Mouse (Mus musculus) frontal cortex, postnatal 10 days (tissue): ENCODE results near the gene Nln.
A peak's percentile ranks its signal among the peaks of the same experiment; 100 is the strongest.

Experiments used
- DNase-seq, 2 experiments: peaks; one replicate each; pipeline ENCODE4 v3.0.0; 2022; ENCODE audit warnings: low spot score in 2 of 2, mixed read lengths in 1 of 2

The Nln gene

GRCm38 (mm10) chr13:104109288-104109815 is at the start of gene Nln, which contains the start of gene Sgtb:
Gene Nln, minus strand, starts transcription at chr13:104109614.
Gene Sgtb, plus strand, starts transcription at chr13:104109741.
- DNase-seq, result peak; percentile 74 to 82

- no peak for DNase-seq
Observed at GRCm38 (mm10) chr13:104155686-104156085, 46.3 kb upstream of the Nln start.

GRCm38 (mm10) chr13:104155106-104155505 is 45.7 kb upstream of the Nln start:
- DNase-seq, result no peak

DNA sequence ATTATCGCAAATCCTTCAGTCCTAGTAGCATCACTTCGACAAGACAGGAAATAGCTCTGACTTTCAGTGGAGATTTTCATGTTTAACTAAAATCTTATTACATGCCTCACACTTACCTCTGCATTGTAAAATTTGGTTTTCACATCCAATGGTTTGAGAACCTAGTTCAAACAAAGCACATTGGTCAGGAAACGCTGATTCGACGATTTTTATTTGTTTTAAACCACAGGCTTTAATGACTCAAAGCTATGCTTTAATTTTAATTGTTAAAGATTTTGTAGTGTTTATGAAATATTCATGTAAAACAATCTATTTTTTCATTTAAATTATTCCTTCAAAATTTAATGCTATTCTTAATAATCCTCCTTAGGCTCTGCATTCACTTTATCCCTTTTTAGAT is 44.8 kb upstream of the Nln start:
- no peak for DNase-seq

DNA sequence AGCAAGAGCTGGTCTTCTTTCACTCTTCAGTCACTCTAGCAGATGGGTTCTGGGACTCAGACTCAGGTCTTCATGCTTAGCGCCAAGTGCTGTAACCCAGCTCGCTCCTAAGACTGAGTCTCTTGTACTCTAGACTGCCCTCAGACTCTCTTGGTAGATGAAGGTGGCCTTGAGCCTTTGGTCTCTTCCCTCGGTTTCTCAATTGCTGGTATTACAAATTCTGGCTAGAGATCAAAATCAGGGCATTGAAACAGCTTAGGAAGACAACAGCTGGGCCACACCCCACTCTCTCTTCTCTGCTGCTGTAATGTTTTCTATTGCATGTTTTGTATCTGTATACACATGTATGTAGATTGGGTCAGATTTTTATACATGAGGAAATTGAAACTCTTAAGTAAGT is 36.2 kb upstream of the Nln start:
- no peak for DNase-seq

DNA sequence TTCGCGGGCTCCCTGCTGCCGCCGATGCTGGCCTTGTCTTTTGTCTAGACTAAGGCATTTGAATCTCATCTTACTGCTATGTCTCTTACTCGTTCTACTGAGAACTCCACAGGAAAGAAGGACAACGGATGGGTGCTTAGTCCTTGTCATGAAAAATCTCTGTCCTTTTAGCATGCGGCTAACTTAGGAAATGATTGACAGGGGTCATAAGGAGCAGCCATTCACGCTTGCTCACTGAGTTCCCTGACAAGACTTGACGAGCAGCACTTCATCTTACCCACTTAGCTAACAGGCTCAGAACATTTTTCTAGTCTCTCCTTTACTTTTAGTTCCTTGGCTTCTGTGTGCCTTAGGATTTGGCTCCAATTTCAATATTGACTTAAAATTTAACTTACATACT is 35.5 kb upstream of the Nln start:
- no peak for DNase-seq

DNA sequence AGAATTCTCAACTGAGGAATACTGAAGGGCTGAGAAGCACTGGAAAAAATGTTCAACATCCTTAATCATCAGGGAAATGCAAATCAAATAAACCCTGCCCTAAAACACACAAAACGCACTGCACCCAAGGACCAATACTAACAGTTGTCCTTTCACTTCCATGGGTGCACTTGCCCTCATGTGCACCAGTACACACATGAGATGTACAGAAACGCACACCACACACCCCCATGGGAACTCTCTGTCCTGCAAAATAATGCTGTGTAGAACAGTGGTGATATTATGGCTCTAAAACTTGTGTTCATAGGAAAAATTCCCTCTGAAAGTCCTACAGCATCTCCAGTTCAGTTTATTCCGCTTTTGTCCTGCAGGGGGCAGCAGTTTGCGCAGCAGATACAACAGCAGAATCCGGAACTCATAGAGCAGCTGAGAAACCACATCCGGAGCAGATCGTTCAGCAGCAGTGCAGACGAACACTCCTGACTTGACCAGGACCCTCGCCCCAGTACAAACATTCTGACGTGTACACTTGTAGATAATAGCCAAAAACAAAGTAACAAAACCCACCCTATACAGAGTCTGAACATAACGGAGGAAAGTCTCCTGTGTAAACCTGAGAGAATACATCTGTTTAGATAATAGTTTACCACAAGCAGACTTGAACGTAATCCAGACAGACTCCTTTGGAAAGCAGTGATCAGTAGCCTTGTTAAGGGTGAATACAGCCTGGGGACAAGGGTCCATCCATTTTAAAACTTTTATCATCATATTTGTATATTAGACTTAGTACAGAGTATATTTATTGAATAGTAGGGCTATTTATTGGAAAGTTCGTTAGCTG is 30.2 kb upstream of the Nln start:
- peak; percentile 60 to 70 for DNase-seq

DNA sequence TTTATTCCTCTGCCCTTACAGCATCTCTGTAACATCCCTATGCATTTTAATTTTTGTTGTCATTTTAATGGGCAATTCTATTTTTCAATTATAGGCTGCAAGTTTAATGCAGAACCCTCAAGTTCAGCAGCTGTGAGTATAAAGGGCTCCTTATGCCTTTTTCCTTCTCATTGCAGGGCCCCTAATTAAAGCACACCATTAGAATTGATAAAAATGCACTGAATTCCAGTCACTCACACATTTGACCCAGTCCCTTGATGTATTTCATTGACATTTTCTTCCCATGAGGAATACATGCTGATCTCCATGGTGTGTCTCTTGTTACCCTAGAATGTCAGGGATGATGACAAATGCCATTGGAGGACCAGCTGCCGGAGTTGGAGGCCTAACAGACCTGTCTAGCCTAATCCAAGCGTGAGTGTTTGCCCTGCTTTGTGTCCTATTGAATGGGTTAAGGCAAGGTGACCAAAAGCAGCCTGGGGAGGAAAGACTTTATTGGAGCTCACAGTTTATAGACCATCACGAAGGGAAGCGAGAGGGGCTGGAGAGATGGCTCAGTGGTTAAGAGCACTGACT is 25.2 kb upstream of the Nln start:
- DNase-seq, result no peak

DNA sequence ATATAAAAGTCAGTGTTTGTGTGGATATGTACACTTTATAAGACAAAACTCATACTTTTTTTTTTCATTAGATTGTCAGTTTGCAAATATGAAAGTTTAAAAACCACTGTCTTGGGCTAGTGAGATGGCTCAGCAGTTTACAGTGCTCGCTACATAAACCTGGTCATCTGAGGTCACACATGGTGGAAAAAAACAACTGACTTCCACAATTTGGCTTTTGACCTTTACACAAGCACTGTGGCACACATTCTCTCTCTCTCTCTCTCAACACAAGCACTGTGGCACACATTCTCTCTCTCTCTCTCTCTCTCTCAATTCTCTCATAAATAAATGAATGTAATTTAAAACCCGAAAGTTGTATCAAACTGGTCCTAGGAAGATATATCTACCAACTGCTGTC is 23.1 kb upstream of the Nln start:
- DNase-seq, result no peak

DNA sequence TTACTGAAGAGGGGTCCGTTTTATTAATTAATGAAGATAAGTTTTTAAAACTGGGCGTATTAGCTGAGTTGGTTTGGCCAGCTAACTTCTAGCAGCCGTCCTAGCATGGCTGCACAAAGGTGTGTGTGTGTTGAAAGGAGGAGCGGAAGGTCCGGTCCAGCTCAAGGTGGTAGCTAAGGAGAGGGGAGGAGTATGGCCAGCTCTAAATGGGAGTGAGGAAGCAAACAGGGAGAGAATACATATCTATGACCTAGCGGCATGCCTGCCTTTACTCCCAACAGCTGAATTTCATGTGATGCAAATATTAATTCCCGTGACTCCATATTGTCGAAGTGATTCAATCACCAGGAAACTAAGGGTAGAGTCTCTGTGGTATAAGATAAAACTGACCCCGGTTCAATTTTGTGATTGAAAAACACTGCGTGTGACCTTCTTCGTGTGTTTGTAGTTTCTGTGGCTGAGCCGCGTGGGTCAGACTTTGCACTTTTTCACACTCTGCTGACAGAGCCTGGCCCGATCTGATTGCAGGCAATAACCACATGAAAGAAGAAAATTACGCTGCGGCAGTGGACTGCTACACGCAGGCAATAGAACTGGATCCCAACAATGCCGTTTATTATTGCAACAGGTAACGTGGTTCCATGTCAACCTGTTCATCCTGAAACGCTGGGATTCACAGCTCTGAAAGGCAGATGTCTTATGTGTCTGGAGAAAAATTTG is 14.4 kb upstream of the Nln start:
- DNase-seq, result no peak

- DNase-seq, result no peak
Observed at GRCm38 (mm10) chr13:104122078-104122840, 12.8 kb upstream of the Nln start.

- peak in 1 of 2 experiments; percentile 21 for DNase-seq
Observed at GRCm38 (mm10) chr13:104114827-104115226, 5.4 kb upstream of the Nln start.

DNA sequence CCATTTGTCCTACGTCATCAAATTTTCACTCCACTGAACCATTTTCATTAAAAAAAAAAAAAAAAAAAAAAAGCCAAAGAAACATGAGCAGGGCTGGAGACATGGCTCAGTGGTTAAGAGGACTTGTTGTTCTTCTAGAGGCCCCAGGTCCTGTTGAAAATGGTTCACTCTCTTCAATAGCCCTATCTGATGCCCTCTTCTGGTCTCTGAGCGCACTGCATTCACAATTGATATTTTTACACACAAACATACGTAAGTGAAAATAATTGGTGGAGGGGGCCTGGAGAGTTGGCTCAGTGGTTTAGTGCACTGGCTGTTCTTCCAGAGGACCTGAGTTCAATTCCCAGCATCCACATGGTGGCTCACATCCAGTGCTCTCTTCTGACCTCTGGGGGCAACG is 4.4 kb upstream of the Nln start:
- DNase-seq, result no peak

DNA sequence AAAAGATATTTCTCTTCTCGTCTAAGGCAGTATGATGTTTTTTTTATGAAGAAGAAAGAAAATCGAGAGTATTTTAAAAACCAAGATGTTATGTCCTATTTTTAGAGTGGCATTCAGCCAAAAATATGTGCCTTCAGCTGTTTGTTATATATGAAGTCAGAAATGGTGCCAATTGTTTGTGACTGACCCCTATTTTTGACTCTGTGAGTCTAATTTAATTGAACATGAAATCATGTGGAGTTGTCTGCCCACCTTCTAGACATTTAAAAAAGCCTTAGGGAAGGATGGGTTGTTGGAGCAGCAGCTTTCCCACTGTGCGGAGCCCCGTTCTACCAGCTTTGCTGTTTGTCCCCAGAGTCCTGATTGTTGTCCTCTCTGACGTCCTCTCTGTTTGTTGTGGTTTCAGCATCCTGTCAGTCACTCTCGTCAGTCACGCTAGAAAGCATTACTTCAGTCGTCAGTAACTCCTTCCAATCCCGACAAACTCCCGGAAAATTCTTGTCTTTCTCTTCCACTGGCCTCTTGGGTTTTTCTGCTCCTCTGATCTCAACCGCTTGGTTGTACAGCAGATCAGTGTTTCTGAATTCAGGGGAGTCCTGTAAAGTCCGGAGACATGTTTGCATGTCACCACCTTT is 3.0 kb upstream of the Nln start:
- DNase-seq, result no peak

GRCm38 (mm10) chr13:104110526-104110925 is 1.1 kb upstream of the Nln start:
- DNase-seq, result no peak

GRCm38 (mm10) chr13:104109816-104110521 is 555 bp upstream of the Nln start:
- DNase-seq, result peak; percentile 62 to 81

DNA sequence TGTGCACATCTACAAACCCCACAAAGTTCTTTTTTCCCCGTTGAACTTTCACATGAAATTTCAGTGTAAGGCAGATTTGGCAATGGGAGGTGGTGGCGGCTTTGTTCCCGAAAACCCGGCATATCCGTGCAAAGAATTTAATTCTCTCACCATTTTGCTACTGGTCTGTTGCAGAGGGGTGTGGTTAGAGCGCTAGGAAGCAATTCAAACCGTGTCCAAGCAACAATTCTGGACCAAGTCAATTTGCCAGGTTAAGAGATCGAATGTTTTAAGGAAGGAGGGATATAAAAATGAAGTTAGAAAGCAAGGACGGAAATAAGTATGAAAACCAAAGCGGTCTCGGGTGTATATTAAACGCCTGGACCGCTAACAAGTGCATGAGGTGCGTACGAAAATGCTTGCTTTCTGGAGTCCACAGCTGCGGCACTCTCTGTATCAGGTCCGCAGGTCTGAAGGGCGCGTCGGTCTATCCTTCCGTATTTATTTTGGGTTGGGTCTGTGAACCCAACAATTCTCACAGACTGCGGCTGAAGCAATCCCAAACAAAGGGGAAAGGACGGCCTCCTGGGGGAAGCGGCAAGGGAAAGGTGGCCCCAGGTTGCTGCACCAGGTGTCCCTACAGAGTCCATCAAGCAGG is 645 bp downstream of the Nln start:
- no peak for DNase-seq

GRCm38 (mm10) chr13:104101606-104102235 is 7.7 kb downstream of the Nln start:
- no peak for DNase-seq

DNA sequence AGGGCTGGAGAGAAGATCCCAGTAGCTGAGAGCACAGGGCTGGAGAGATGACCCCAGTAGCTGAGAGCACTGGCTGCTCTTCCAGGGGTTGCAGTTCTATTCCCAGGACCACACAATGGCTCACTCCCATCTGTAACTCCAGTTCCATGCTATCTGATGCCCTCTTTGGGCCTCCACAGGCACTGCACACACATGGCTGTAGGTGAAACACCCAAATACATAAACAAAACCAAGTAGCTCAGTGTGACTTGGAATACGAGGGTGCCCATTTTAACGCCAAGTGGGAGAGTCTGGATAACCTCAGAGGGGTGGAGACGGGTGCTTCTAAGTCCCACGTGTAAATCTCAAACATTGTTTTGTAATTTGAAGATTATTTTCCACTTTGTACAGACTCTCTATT is 9.0 kb downstream of the Nln start:
- DNase-seq, result no peak

GRCm38 (mm10) chr13:104097190-104097589 is 12.2 kb downstream of the Nln start:
- no peak for DNase-seq
